Mouse (Mus musculus) ES-E14 (cell line): ENCODE results near the gene Borcs8.

Experiments used
- CHD2 ChIP-seq: IDR thresholded peaks from 2 replicates; pipeline ENCODE4 v1.6.1; 2014; ENCODE audit warnings: mild to moderate bottlenecking, low read depth, low read length, inconsistent platforms
- HCFC1 ChIP-seq: IDR thresholded peaks from 2 replicates; pipeline ENCODE4 v1.6.1; 2012; ENCODE audit warnings: low read length, inconsistent platforms, borderline replicate concordance; ENCODE audit not compliant: insufficient read depth
- MAFK ChIP-seq: IDR thresholded peaks from 2 replicates; pipeline ENCODE4 v1.6.1; 2014; ENCODE audit warnings: mild to moderate bottlenecking, low read depth, low read length, inconsistent platforms; ENCODE audit not compliant: insufficient read depth
- ZC3H11A ChIP-seq: IDR thresholded peaks from 2 replicates; pipeline ENCODE4 v1.6.1; 2012; ENCODE audit warnings: low read depth, mild to moderate bottlenecking, inconsistent platforms, low read length, borderline replicate concordance
- ZNF384 ChIP-seq: IDR thresholded peaks from 2 replicates; pipeline ENCODE4 v1.6.1; 2012; ENCODE audit warnings: low read depth, low read length, inconsistent platforms

DNA sequence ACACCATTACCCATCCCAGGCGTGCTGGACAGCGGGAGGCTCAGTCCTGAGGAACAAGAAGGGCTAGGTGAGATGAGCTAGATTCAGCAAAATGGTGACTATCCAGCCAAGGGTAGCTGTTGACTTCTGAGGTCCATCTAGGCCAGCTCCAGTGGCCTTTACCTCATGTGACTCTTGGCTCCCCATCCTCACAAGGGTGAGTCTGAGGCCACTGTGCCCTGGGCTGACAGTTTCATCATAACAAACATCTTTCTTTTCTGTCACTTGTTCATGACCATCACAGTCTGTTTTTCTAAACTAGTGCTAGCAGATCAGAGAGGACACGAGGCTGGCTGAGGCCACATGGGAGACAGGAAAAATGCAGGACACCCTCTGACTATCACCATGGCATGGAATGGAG lies 54.9 kb downstream of the Borcs8 start:
- TF ChIP-seq MAFK, result no peak
- TF ChIP-seq ZNF384, result no peak
- TF ChIP-seq CHD2, result no peak
- no peak for TF ChIP-seq HCFC1
- no peak for TF ChIP-seq ZC3H11A
